Mouse (Mus musculus): ENCODE results near the gene Slc24a3. TPM values are rescaled to one million over a fixed set of nuclear protein-coding genes. Genes with fewer than 3 reads are reported as not detected.
A peak's percentile ranks its signal among the peaks of the same experiment; 100 is the strongest.

Gene Slc24a3
- polyA plus RNA-seq, 1 experiment from 2014 or later = 24.9 TPM

- in situ Hi-C loops (cut with MboI; ENCODE audit: low pct_unique_long_range_greater_than_20kb) = no loop called here
- DNase-seq (ENCODE audit: low read depth, low spot score) (no peak), ATAC-seq (no peak)
- ChIA-PET POLR2A (no interaction called here), CTCF (interaction anchor here (2.8 kb wide), 1 partner anchor 11 kb away, joined by 14 read pairs; no protein-coding TSS in a partner anchor)
- TF ChIP-seq CTCF (IDR thresholded peaks at IDR 0.05) = no peak
- no peaks in the 10 kb centered on the region for H3K27me3 ChIP-seq
Measured at GRCm38 (mm10) chr2:145232764-145233484, 65.4 kb downstream of the Slc24a3 start.

DNA sequence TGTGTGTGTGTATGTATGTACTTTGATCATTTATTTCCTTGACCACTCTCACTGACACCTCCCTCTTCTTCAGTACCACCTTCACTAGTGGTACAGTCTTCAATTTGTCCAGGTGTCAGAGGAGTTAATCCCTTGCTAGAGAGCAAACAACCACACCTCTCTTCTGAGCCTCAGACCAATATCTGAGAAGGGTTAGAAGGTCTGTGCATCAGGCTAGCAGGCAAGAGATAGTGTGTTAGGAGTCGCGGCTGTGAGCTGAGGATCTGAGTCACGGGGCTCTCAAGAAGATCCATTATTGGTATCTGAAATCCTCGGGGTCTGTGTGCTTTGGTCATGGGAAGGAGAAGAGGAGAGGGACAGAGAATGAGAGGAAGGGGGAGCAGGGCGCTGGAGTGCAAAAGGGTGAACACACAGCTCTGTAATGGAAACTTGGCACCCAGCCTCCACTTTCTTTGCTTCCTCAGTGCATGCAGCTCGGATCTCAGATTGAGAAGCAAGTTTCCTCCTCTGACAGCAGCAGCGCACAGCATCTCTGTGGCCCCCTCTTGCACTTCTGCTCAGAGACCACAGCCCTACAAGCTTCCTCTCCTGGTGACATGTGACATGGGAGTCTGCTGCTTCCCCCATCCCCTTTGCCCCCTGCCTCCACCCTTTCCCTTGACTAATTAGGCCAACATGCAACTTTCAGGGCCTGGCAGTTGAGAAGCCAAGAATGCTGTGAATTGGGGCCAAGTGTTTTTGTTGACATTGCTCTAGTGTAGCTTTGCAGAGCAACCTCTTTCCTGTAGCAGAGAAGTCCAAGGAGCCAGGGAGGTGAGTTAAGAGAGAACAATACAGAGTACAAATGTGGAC is 66.2 kb downstream of the Slc24a3 start:
- in situ Hi-C loops (cut with MboI; ENCODE audit: low pct_unique_long_range_greater_than_20kb) = no loop called here
- ChIA-PET CTCF (interaction anchor here (0.9 to 2.8 kb wide), 4 partner anchors 10 to 32 kb away, joined by 3 to 14 read pairs (median 5); no protein-coding TSS in a partner anchor), POLR2A (no interaction called here)
- ATAC-seq = peak; percentile 31
- no peak for TF ChIP-seq CTCF (IDR thresholded peaks at IDR 0.05)
- no peaks in the 10 kb centered on the region for H3K27me3 ChIP-seq
- no peak for DNase-seq (ENCODE audit: low read depth, low spot score)

- no peak for DNase-seq (ENCODE audit: low read depth, low spot score)
- in situ Hi-C loops (cut with MboI; ENCODE audit: low pct_unique_long_range_greater_than_20kb) = no loop called here
- ATAC-seq = no peak
- ChIA-PET POLR2A (no interaction called here), CTCF (interaction anchor here (1.0 to 1.6 kb wide), 4 partner anchors 10 to 18 kb away, joined by 3 to 4 read pairs (median 3); no protein-coding TSS in a partner anchor)
- no peaks in the 10 kb centered on the region for H3K27me3 ChIP-seq
- no peak for TF ChIP-seq CTCF (IDR thresholded peaks at IDR 0.05)
Measured at GRCm38 (mm10) chr2:145246384-145246783, 78.8 kb downstream of the Slc24a3 start.

DNA sequence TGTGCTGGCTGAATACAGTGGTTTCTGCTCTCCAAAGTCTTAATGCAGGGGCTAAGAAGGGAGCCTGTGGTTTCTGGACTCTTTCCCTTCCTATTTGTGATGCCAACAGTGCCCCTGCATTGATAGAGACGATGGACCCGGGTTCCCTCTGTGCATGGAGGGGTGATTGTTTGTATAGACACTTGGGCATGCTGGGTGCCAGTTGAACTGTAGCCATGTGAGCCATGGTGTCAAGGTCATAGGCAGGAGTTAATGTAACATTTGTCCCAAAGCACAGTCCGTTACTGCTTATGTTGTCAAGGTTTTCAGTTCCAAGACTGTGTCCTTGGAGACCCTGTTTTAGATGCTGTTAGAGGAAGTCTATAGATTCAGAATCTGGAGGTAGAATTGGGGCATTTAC is 80.6 kb downstream of the Slc24a3 start:
- H3K27me3 ChIP-seq = no peaks in the 10 kb centered on the region
- no peak for TF ChIP-seq CTCF (IDR thresholded peaks at IDR 0.05)
- POLR2A ChIA-PET = no interaction called here
- CTCF ChIA-PET = interaction anchor here (1.9 kb wide), 1 partner anchor 14 kb away, joined by 7 read pairs; no protein-coding TSS in a partner anchor
- ATAC-seq = no peak
- no peak for DNase-seq (ENCODE audit: low read depth, low spot score)
- in situ Hi-C loops (cut with MboI; ENCODE audit: low pct_unique_long_range_greater_than_20kb) = no loop called here

DNA sequence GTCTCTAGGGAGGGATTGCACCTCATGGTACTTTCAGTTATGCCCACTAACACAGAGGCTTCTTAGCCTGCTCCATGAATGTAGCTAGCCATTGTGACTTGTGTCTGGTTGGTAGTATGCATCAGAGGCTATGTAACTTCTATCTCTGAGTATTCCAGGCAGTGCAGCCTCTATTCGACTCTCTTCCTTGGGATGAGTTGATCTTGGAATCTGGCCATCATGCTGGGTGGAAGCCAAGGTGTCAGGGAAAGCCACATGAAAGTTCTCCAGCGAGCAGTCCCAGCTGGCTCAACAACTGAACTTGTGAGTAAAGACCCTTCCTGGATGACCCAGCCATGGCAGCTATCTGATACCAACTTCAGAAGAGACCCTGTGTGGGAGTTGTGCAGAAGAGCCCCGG is 89.8 kb downstream of the Slc24a3 start:
- TF ChIP-seq CTCF (IDR thresholded peaks at IDR 0.05) = no peak
- DNase-seq (ENCODE audit: low read depth, low spot score) (peak; percentile 64), ATAC-seq (peak; percentile 82)
- CTCF ChIA-PET = interaction anchor here (0.8 kb wide), 1 partner anchor 11 kb away, joined by 3 read pairs; no protein-coding TSS in a partner anchor
- in situ Hi-C loops (cut with MboI; ENCODE audit: low pct_unique_long_range_greater_than_20kb) = no loop called here
- POLR2A ChIA-PET = interaction anchor here (0.6 kb wide), 1 partner anchor 84 kb away, joined by 3 read pairs; no protein-coding TSS in a partner anchor
- H3K27me3 ChIP-seq = no peaks in the 10 kb centered on the region

DNA sequence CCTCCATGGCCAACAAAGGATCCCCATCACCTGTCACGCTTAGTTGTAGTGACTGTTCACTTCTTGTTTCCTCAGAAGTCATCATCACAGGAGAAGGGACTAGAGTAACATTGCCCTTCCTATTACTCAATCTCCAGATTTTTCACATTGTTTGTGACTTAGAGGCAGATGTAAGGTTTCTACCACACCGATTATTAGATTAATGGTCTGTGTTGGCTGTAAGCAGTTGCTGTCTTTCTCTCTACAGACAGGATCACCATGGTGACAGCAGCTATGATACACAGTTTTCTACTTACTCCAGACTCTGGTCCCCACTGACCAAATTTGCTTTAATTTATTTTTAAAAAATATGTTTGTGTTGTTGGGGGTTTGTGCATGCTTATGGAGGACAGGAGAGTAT is 90.3 kb downstream of the Slc24a3 start:
- ATAC-seq = peak; percentile 23
- no peak for DNase-seq (ENCODE audit: low read depth, low spot score)
- POLR2A ChIA-PET = interaction anchor here (0.6 kb wide), 1 partner anchor 84 kb away, joined by 3 read pairs; no protein-coding TSS in a partner anchor
- no peak for TF ChIP-seq CTCF (IDR thresholded peaks at IDR 0.05)
- in situ Hi-C loops (cut with MboI; ENCODE audit: low pct_unique_long_range_greater_than_20kb) = no loop called here
- no peaks in the 10 kb centered on the region for H3K27me3 ChIP-seq
- CTCF ChIA-PET = no interaction called here

- ChIA-PET POLR2A (no interaction called here), CTCF (no interaction called here)
- no peaks in the 10 kb centered on the region for H3K27me3 ChIP-seq
- DNase-seq (ENCODE audit: low read depth, low spot score) (no peak), ATAC-seq (no peak)
- in situ Hi-C loops (cut with MboI; ENCODE audit: low pct_unique_long_range_greater_than_20kb) = no loop called here
- TF ChIP-seq CTCF (IDR thresholded peaks at IDR 0.05) = no peak
Measured at GRCm38 (mm10) chr2:145260574-145260973, 93.0 kb downstream of the Slc24a3 start.

DNA sequence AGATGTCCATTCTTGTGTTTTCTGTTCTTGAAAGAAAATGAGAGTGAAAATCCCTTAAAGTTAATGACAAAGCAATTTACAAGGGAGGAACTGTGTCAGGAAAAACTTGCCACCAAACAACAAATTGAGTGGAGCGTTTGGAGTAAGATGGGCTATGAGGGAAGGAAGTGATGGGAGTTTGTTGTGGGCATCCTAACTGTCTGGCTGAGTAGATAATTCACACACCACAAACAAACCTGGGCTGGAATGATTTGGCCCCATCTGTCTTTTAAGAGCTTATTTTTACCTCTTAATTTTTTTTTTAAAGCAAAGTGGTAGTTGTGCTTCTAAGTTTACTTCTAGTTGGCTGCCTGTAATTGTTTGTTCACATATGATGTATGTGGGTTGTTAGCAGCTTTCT is 94.6 kb downstream of the Slc24a3 start:
- DNase-seq (ENCODE audit: low read depth, low spot score) = no peak
- no peaks in the 10 kb centered on the region for H3K27me3 ChIP-seq
- in situ Hi-C loops (cut with MboI; ENCODE audit: low pct_unique_long_range_greater_than_20kb) = no loop called here
- ATAC-seq = no peak
- TF ChIP-seq CTCF (IDR thresholded peaks at IDR 0.05) = no peak
- ChIA-PET CTCF (interaction anchor here (0.6 kb wide), 1 partner anchor 9 kb away, joined by 3 read pairs; no protein-coding TSS in a partner anchor), POLR2A (no interaction called here)

- ChIA-PET POLR2A (no interaction called here), CTCF (interaction anchor here (1.6 kb wide), 1 partner anchor 33 kb away, joined by 3 read pairs; no protein-coding TSS in a partner anchor)
- DNase-seq (ENCODE audit: low read depth, low spot score) (no peak), ATAC-seq (no peak)
- in situ Hi-C loops (cut with MboI; ENCODE audit: low pct_unique_long_range_greater_than_20kb) = no loop called here
- no peaks in the 10 kb centered on the region for H3K27me3 ChIP-seq
- no peak for TF ChIP-seq CTCF (IDR thresholded peaks at IDR 0.05)
Measured at GRCm38 (mm10) chr2:145266723-145267122, 99.2 kb downstream of the Slc24a3 start.

- in situ Hi-C loops (cut with MboI; ENCODE audit: low pct_unique_long_range_greater_than_20kb) = no loop called here
- H3K27me3 ChIP-seq = no peaks in the 10 kb centered on the region
- no peak for TF ChIP-seq CTCF (IDR thresholded peaks at IDR 0.05)
- no peak for ATAC-seq
- POLR2A ChIA-PET = no interaction called here
- DNase-seq (ENCODE audit: low read depth, low spot score) = no peak
- CTCF ChIA-PET = interaction anchor here (0.9 to 2.2 kb wide), 4 partner anchors 9 to 16 kb away, joined by 3 to 4 read pairs (median 3); no protein-coding TSS in a partner anchor
Measured at GRCm38 (mm10) chr2:145268971-145269370, 101.4 kb downstream of the Slc24a3 start.
